Mouse (Mus musculus) small intestine, adult 2 months (tissue): ENCODE results near the gene Tmem158. TPM values are rescaled to one million over a fixed set of nuclear protein-coding genes. Genes with fewer than 3 reads are reported as not detected.

Experiments used
- H3K27ac ChIP-seq: fragments of 200-500 bp; 2 replicates; pipeline ENCODE4 v1.5.1; 2012; ENCODE audit warnings: low read depth, low read length, control low read depth, inconsistent platforms; ENCODE audit not compliant: insufficient read depth
- H3K27me3 ChIP-seq: fragments of 200-500 bp; 2 replicates; pipeline ENCODE4 v1.6.1; 2012; ENCODE audit warnings: mild to moderate bottlenecking, moderate library complexity, low read length, inconsistent platforms; ENCODE audit not compliant: control insufficient read depth, insufficient read depth
- H3K36me3 ChIP-seq: fragments of 200-500 bp; 2 replicates; pipeline ENCODE4 v1.6.1; 2012; ENCODE audit warnings: mild to moderate bottlenecking, low read length, control low read depth, inconsistent platforms; ENCODE audit not compliant: control insufficient read depth, insufficient read depth
- H3K4me1 ChIP-seq: fragments of 200-500 bp; 2 replicates; pipeline ENCODE4 v1.6.1; 2012; ENCODE audit warnings: low read length, inconsistent platforms, mixed read lengths; ENCODE audit not compliant: control insufficient read depth, insufficient read depth, insufficient read length
- H3K4me3 ChIP-seq: fragments of 200-500 bp; 2 replicates; pipeline ENCODE4 v1.5.1; 2012; ENCODE audit warnings: low read depth, mild to moderate bottlenecking, control low read depth, inconsistent platforms, low read length, moderate library complexity
- CTCF ChIP-seq: fragments of 200-500 bp; IDR thresholded peaks from 2 replicates; pipeline ENCODE4 v1.5.1; 2012; ENCODE audit warnings: low read depth, mild to moderate bottlenecking, control low read depth, inconsistent platforms, low read length, moderate library complexity, mixed read lengths; ENCODE audit not compliant: insufficient replicate concordance, insufficient read length; ENCODE audit errors: extremely low read depth
- POLR2A ChIP-seq: fragments of 200-500 bp; IDR thresholded peaks from 2 replicates; pipeline ENCODE4 v1.6.1; 2012; ENCODE audit warnings: low read depth, mild to moderate bottlenecking, control low read depth, inconsistent platforms, low read length, moderate library complexity
- WGBS: fragments of 180-500 bp; shearing (Covaris S2); methylation state at CpG from one replicate; pipeline ENCODE4 v1.1.7; 2018; 5-methylcytosine and 5-hydroxymethylcytosine counted together
- polyA plus RNA-seq: library from polyadenylated mRNA; depleted of rRNA; stranded (reverse); fragments of >200 nt; gene quantifications from 2 replicates; pipeline ENCODE4 v1.2.3, GENCODE M21; 2012; rRNA removed

Gene Tmem158
- polyA plus RNA-seq, 1 experiment: 44.7 TPM

- Histone ChIP-seq H3K4me3 (peak within 1 kb of the TSS; percentile 91), H3K4me1 (peaks cover 18% of the 10 kb centered on the region; the same call in 1 of the 2 replicates), H3K36me3 (no peaks in the 10 kb centered on the region; the same call in 1 of the 2 replicates), H3K27me3 (no peaks in the 10 kb centered on the region), H3K27ac (peak within 1 kb of the TSS; percentile 96)
- TF ChIP-seq CTCF (no peak), POLR2A (peak; percentile 49; the same call in 1 of the 2 replicates)
- 10% methylated on average over 45 of the region's 45 CpGs for WGBS
Measured at GRCm38 (mm10) chr9:123215621-123216440, 44.7 kb downstream of the Tmem158 start, which contains the start of gene Cdcp1. Cdcp1 (minus strand) TSS chr9:123216038.

- TF ChIP-seq CTCF: no peak
- no peak for TF ChIP-seq POLR2A
- WGBS: 45% methylated on average over 9 of the region's 9 CpGs
- peak overlapping the region; percentile 87 for H3K27ac ChIP-seq
Measured at GRCm38 (mm10) chr9:123213371-123213770, 47.2 kb downstream of the Tmem158 start.

More at GRCm38 (mm10) chr9:123213371-123213770, 47.2 kb downstream of the Tmem158 start:
- no peaks in the 10 kb centered on the region; the same call in 1 of the 2 replicates for H3K36me3 ChIP-seq
- no peak overlapping the region for H3K4me3 ChIP-seq
- peaks cover 21% of the 10 kb centered on the region; the same call in 1 of the 2 replicates for H3K4me1 ChIP-seq
- no peaks in the 10 kb centered on the region for H3K27me3 ChIP-seq

Other genes starting within 250 kb of the Tmem158 start
- gene Tmem42, start 239.4 kb downstream of the Tmem158 start, polyA plus RNA-seq: 7.1 and 7.6 TPM in 2 replicates
- not detected in 2 replicates for gene Tgm4, start 226.0 kb downstream of the Tmem158 start, polyA plus RNA-seq
- gene Zdhhc3, start 147.6 kb downstream of the Tmem158 start, polyA plus RNA-seq: 123 and 320 TPM in 2 replicates
- 8.6 and 14.6 TPM in 2 replicates for gene Exosc7, start 147.5 kb downstream of the Tmem158 start, polyA plus RNA-seq
- 34.7 and 37.4 TPM in 2 replicates for gene Clec3b, start 109.8 kb downstream of the Tmem158 start, polyA plus RNA-seq
- gene Cdcp1, start 44.7 kb downstream of the Tmem158 start, polyA plus RNA-seq: 16.4 and 25.7 TPM in 2 replicates
- gene Lars2, start 106.2 kb upstream of the Tmem158 start, polyA plus RNA-seq: 217 and 259 TPM in 2 replicates
- 16.7 and 54.0 TPM in 2 replicates for gene Limd1, start 217.9 kb upstream of the Tmem158 start, polyA plus RNA-seq